10 mouse cellular contexts compared by ENCODE assay signal in genomic region chr2:136997104-136997503, GRCm38 (mm10).
DNase-seq lines count a peak whose midpoint lies in the region; ATAC-seq and TF ChIP-seq lines count a peak whose summit lies in the region.
"Had no signal": no experiment of that assay in that cellular context is flagged by ENCODE, and none has a peak within 500 bp of the region (broad histone marks: within the 10 kb centered on the region; RNA-seq: fewer than 3 reads in every experiment).

No protein-coding gene starts in this region.

- no peaks in the 10 kb centered on the region for H3K27me3 ChIP-seq in intestine, postnatal 0 days (replicated peaks; ENCODE audit: control insufficient read depth, insufficient read depth, low read length)
- no peaks in the 10 kb centered on the region for H3K27me3 ChIP-seq in intestine, embryonic 15.5 days (replicated peaks)
- H3K27me3 ChIP-seq in Patski, result no peaks in the 10 kb centered on the region
- H3K27me3 ChIP-seq: limb, embryonic 12.5 days had no signal

- ATAC-seq in intestine, postnatal 0 days, result no peak
- no peak for ATAC-seq in intestine, embryonic 15.5 days
- ATAC-seq in Patski, result no peak
- ATAC-seq in granulocyte monocyte progenitor cell, adult 5-6 weeks (replicated peaks; ENCODE audit: poor library complexity, severe bottlenecking), result no peak

- H3K9me3 ChIP-seq in intestine, postnatal 0 days (ENCODE audit: control insufficient read depth), result no peaks in the 10 kb centered on the region
- no peaks in the 10 kb centered on the region for H3K9me3 ChIP-seq in intestine, embryonic 15.5 days
- H3K9me3 ChIP-seq: limb, embryonic 12.5 days had no signal

- H3K4me2 ChIP-seq in intestine, postnatal 0 days (replicated peaks; ENCODE audit: low read depth), result no peak overlapping the region
- H3K4me2 ChIP-seq in intestine, embryonic 15.5 days (replicated peaks), result no peak overlapping the region
- H3K4me2 ChIP-seq: limb, embryonic 12.5 days had no signal

- TF ChIP-seq CTCF in intestine, postnatal 0 days (IDR thresholded peaks at IDR 0.05; ENCODE audit: low read depth), result peak; percentile 72
- TF ChIP-seq CTCF in Patski (IDR thresholded peaks at IDR 0.05), result peak; percentile 66

- CTCF ChIA-PET in Patski (lab: Charles Lee), result interaction anchor here (0.7 to 2.2 kb wide), 9 partner anchors 30 to 730 kb away, joined by 3 to 9 read pairs (median 3); no protein-coding TSS in a partner anchor

- POLR2A ChIA-PET in Patski (lab: Charles Lee), result no interaction called here

- peak; percentile 15 for DNase-seq in adrenal gland, postnatal 10 days
- DNase-seq in adrenal gland, adult 2 months, result no peak
- DNase-seq in Patski (ENCODE audit: low read depth, low spot score), result no peak
- peak; percentile 35 to 71 for DNase-seq in kidney, postnatal 36 days
- DNase-seq in urinary bladder, adult 18-20 months (ENCODE audit: low spot score in 2 of 2), result no peak
- DNase-seq: B cell, adult 2 months had no signal

- H3K9ac ChIP-seq in intestine, postnatal 0 days (ENCODE audit: low read depth, low read length), result no peak overlapping the region
- H3K9ac ChIP-seq in intestine, embryonic 15.5 days, result no peak overlapping the region
- H3K9ac ChIP-seq: limb, embryonic 12.5 days had no signal

- H3K36me3 ChIP-seq in intestine, postnatal 0 days (ENCODE audit: control insufficient read depth, insufficient read depth), result no peaks in the 10 kb centered on the region
- H3K36me3 ChIP-seq in intestine, embryonic 15.5 days, result no peaks in the 10 kb centered on the region
- H3K36me3 ChIP-seq: limb, embryonic 12.5 days had no signal

- in situ Hi-C loops in Patski (cut with MboI; ENCODE audit: low pct_unique_long_range_greater_than_20kb), result loop anchor here (5.0 to 10.0 kb wide), 2 partner anchors 735 to 938 kb away; no protein-coding TSS in a partner anchor

- no peak overlapping the region for H3K4me3 ChIP-seq in intestine, postnatal 0 days (ENCODE audit: low read depth, low read length)
- no peak overlapping the region for H3K4me3 ChIP-seq in intestine, embryonic 15.5 days (replicated peaks)
- H3K4me3 ChIP-seq: limb, embryonic 12.5 days had no signal

- H3K4me1 ChIP-seq in intestine, postnatal 0 days (replicated peaks; ENCODE audit: control insufficient read depth, insufficient read depth, low read length), result no peaks in the 10 kb centered on the region
- no peaks in the 10 kb centered on the region for H3K4me1 ChIP-seq in intestine, embryonic 15.5 days (replicated peaks)
- H3K4me1 ChIP-seq: limb, embryonic 12.5 days had no signal

- no peak overlapping the region for H3K27ac ChIP-seq in intestine, postnatal 0 days (ENCODE audit: low read depth, low read length)
- no peak overlapping the region for H3K27ac ChIP-seq in intestine, embryonic 15.5 days
- H3K27ac ChIP-seq: limb, embryonic 12.5 days had no signal

Comparison
In these comparisons a context has a peak if more than half of its experiments do, and no peak if none do; other contexts are left out.
1. DNase-seq: peak in adrenal gland, postnatal 10 days (single experiment) and kidney, postnatal 36 days (2 of 2); none in adrenal gland, adult 2 months (single experiment), Patski (single experiment) and urinary bladder, adult 18-20 months (0 of 2).